In genomic region chr19:55060964-55061363, GRCm38 (mm10) we compare ENCODE assay signal across 8 mouse cellular contexts.
ATAC-seq and TF ChIP-seq lines count a peak whose summit lies in the region.

No protein-coding gene starts in this region.

- peak; percentile 79 for TF ChIP-seq CTCF in bone marrow, adult 2 months (IDR thresholded peaks at IDR 0.05; ENCODE audit: control insufficient read depth, insufficient read depth, low read length)

- no peak overlapping the region for H3K27ac ChIP-seq in bone marrow, adult 2 months (ENCODE audit: control insufficient read depth, insufficient read depth, low read depth, low read length, poor library complexity)
- H3K27ac ChIP-seq in embryonic facial prominence, embryonic 13.5 days, result no peak overlapping the region
- no peak overlapping the region for H3K27ac ChIP-seq in heart, embryonic 12.5 days (ENCODE audit: poor library complexity, severe bottlenecking)
- no peak overlapping the region for H3K27ac ChIP-seq in kidney, embryonic 15.5 days
- H3K27ac ChIP-seq in limb, embryonic 15.5 days, result no peak overlapping the region
- peak overlapping the region; percentile 18; the same call in 1 of the 2 replicates for H3K27ac ChIP-seq in midbrain, embryonic 16.5 days (ENCODE audit: low read length)
- no peak overlapping the region for H3K27ac ChIP-seq in stomach, embryonic 16.5 days (ENCODE audit: low read length)

- no peak overlapping the region for H3K9ac ChIP-seq in embryonic facial prominence, embryonic 13.5 days
- H3K9ac ChIP-seq in heart, embryonic 12.5 days, result 0 out of 2 replicates have a peak overlapping the region, but pooled peaks have one; percentile 50
- H3K9ac ChIP-seq in kidney, embryonic 15.5 days, result no peak overlapping the region
- no peak overlapping the region for H3K9ac ChIP-seq in limb, embryonic 15.5 days
- peak overlapping the region; percentile 57 for H3K9ac ChIP-seq in midbrain, embryonic 16.5 days (ENCODE audit: low read depth, low read length)
- H3K9ac ChIP-seq in stomach, embryonic 16.5 days (ENCODE audit: low read length), result peak overlapping the region; percentile 57; the same call in 1 of the 2 replicates

- peaks cover 7% of the 10 kb centered on the region; the same call in 1 of the 2 replicates for H3K27me3 ChIP-seq in embryonic facial prominence, embryonic 13.5 days
- no peaks in the 10 kb centered on the region for H3K27me3 ChIP-seq in heart, embryonic 12.5 days (replicated peaks)
- no peaks in the 10 kb centered on the region for H3K27me3 ChIP-seq in kidney, embryonic 15.5 days
- 0 out of 2 replicates have a peak, but pooled peaks cover 3% of the 10 kb centered on the region for H3K27me3 ChIP-seq in limb, embryonic 15.5 days
- no peaks in the 10 kb centered on the region for H3K27me3 ChIP-seq in midbrain, embryonic 16.5 days (ENCODE audit: control insufficient read depth, insufficient read depth, low read depth, low read length)
- no peaks in the 10 kb centered on the region for H3K27me3 ChIP-seq in stomach, embryonic 16.5 days (ENCODE audit: control insufficient read depth, insufficient read depth, low read length)

- H3K4me3 ChIP-seq in bone marrow, adult 2 months (replicated peaks; ENCODE audit: control insufficient read depth, low read depth, low read length), result no peak overlapping the region
- 0 out of 2 replicates have a peak overlapping the region, but pooled peaks have one; percentile 27 for H3K4me3 ChIP-seq in embryonic facial prominence, embryonic 13.5 days
- H3K4me3 ChIP-seq in heart, embryonic 12.5 days, result peak overlapping the region; percentile 36
- peak overlapping the region; percentile 33; the same call in 1 of the 2 replicates for H3K4me3 ChIP-seq in kidney, embryonic 15.5 days (replicated peaks)
- H3K4me3 ChIP-seq in limb, embryonic 15.5 days, result no peak overlapping the region
- H3K4me3 ChIP-seq in midbrain, embryonic 16.5 days (ENCODE audit: low read depth, low read length), result peak overlapping the region; percentile 39
- peak overlapping the region; percentile 34; the same call in 1 of the 2 replicates for H3K4me3 ChIP-seq in stomach, embryonic 16.5 days (replicated peaks; ENCODE audit: low read length)

- H3K9me3 ChIP-seq in embryonic facial prominence, embryonic 13.5 days, result 0 out of 2 replicates have a peak, but pooled peaks cover 10% of the 10 kb centered on the region
- H3K9me3 ChIP-seq in heart, embryonic 12.5 days (replicated peaks), result peaks cover 11% of the 10 kb centered on the region; the same call in 1 of the 2 replicates
- peaks cover 2% of the 10 kb centered on the region; the same call in 1 of the 2 replicates for H3K9me3 ChIP-seq in kidney, embryonic 15.5 days (replicated peaks)
- H3K9me3 ChIP-seq in limb, embryonic 15.5 days, result no peaks in the 10 kb centered on the region
- H3K9me3 ChIP-seq in midbrain, embryonic 16.5 days (replicated peaks; ENCODE audit: control insufficient read depth, low read length, poor library complexity, severe bottlenecking), result no peaks in the 10 kb centered on the region
- 0 out of 2 replicates have a peak, but pooled peaks cover 5% of the 10 kb centered on the region for H3K9me3 ChIP-seq in stomach, embryonic 16.5 days (replicated peaks; ENCODE audit: control insufficient read depth, low read length)

- peak overlapping the region; percentile 57 for H3K4me2 ChIP-seq in embryonic facial prominence, embryonic 13.5 days
- peak overlapping the region; percentile 74 for H3K4me2 ChIP-seq in heart, embryonic 12.5 days
- H3K4me2 ChIP-seq in kidney, embryonic 15.5 days, result peak overlapping the region; percentile 67
- peak overlapping the region; percentile 56 for H3K4me2 ChIP-seq in limb, embryonic 15.5 days
- H3K4me2 ChIP-seq in midbrain, embryonic 16.5 days (ENCODE audit: low read length), result peak overlapping the region; percentile 85
- H3K4me2 ChIP-seq in stomach, embryonic 16.5 days (ENCODE audit: low read depth, low read length), result peak overlapping the region; percentile 65

- no peak for TF ChIP-seq POLR2A in bone marrow, adult 2 months (IDR thresholded peaks at IDR 0.05; ENCODE audit: borderline replicate concordance, control insufficient read depth, low read depth, low read length)

- 8% methylated on average over 7 of the region's 7 CpGs for WGBS in bone marrow, adult 2 months
- WGBS in embryonic facial prominence, embryonic 13.5 days, result 4% methylated on average over 7 of the region's 7 CpGs
- WGBS in heart, embryonic 12.5 days, result 3% methylated on average over 7 of the region's 7 CpGs
- WGBS in kidney, embryonic 15.5 days, result 5% methylated on average over 7 of the region's 7 CpGs
- WGBS in limb, embryonic 15.5 days, result 5% methylated on average over 7 of the region's 7 CpGs
- WGBS in midbrain, embryonic 16.5 days, result 5% methylated on average over 7 of the region's 7 CpGs
- 2% methylated on average over 7 of the region's 7 CpGs for WGBS in stomach, embryonic 16.5 days

- peaks cover 2% of the 10 kb centered on the region for H3K36me3 ChIP-seq in embryonic facial prominence, embryonic 13.5 days
- H3K36me3 ChIP-seq in heart, embryonic 12.5 days, result no peaks in the 10 kb centered on the region
- H3K36me3 ChIP-seq in kidney, embryonic 15.5 days, result peaks cover 2% of the 10 kb centered on the region
- peaks cover 1% of the 10 kb centered on the region for H3K36me3 ChIP-seq in limb, embryonic 15.5 days
- H3K36me3 ChIP-seq in midbrain, embryonic 16.5 days (ENCODE audit: control insufficient read depth, insufficient read depth, low read length), result no peaks in the 10 kb centered on the region
- no peaks in the 10 kb centered on the region for H3K36me3 ChIP-seq in stomach, embryonic 16.5 days (ENCODE audit: control insufficient read depth, insufficient read depth, low read length)

- peaks cover 1% of the 10 kb centered on the region; the same call in 1 of the 2 replicates for H3K4me1 ChIP-seq in bone marrow, adult 2 months (ENCODE audit: control insufficient read depth, insufficient read depth, low read length)
- H3K4me1 ChIP-seq in embryonic facial prominence, embryonic 13.5 days, result peaks cover 12% of the 10 kb centered on the region
- H3K4me1 ChIP-seq in heart, embryonic 12.5 days (replicated peaks), result peaks cover 6% of the 10 kb centered on the region
- H3K4me1 ChIP-seq in kidney, embryonic 15.5 days, result peaks cover 7% of the 10 kb centered on the region
- peaks cover 14% of the 10 kb centered on the region for H3K4me1 ChIP-seq in limb, embryonic 15.5 days
- H3K4me1 ChIP-seq in midbrain, embryonic 16.5 days (ENCODE audit: control insufficient read depth, insufficient read depth, low read length), result peaks cover 6% of the 10 kb centered on the region
- H3K4me1 ChIP-seq in stomach, embryonic 16.5 days (ENCODE audit: control insufficient read depth, insufficient read depth, low read length), result peaks cover 10% of the 10 kb centered on the region

- peak; percentile 52 for ATAC-seq in CD4-positive, CD25-positive, alpha-beta regulatory T cell, adult 4 months
- no peak for ATAC-seq in embryonic facial prominence, embryonic 13.5 days (ENCODE audit: insufficient number of reproducible peaks, insufficient read depth, low FRiP score, low TSS enrichment, low read depth)
- no peak for ATAC-seq in heart, embryonic 12.5 days (ENCODE audit: insufficient number of reproducible peaks, low FRiP score)
- ATAC-seq in kidney, embryonic 15.5 days (replicated peaks; ENCODE audit: low FRiP score), result peak; percentile 59
- ATAC-seq in limb, embryonic 15.5 days (ENCODE audit: insufficient number of reproducible peaks, low FRiP score, low TSS enrichment, low read depth), result no peak
- ATAC-seq in midbrain, embryonic 16.5 days, result peak; percentile 83
- 0 out of 2 replicates have a peak, but pooled peaks have one; percentile 23 for ATAC-seq in stomach, embryonic 16.5 days (ENCODE audit: insufficient read depth, low FRiP score)

Comparison
In these comparisons a context has a peak if more than half of its experiments do, and no peak if none do; other contexts are left out.
1. ATAC-seq: peak in CD4-positive, CD25-positive, alpha-beta regulatory T cell, adult 4 months (single experiment), kidney, embryonic 15.5 days (single experiment), midbrain, embryonic 16.5 days (single experiment) and stomach, embryonic 16.5 days (single experiment); none in embryonic facial prominence, embryonic 13.5 days (single experiment), heart, embryonic 12.5 days (single experiment) and limb, embryonic 15.5 days (single experiment).
2. H3K4me3 ChIP-seq: peak in embryonic facial prominence, embryonic 13.5 days (single experiment), heart, embryonic 12.5 days (single experiment), kidney, embryonic 15.5 days (single experiment), midbrain, embryonic 16.5 days (single experiment) and stomach, embryonic 16.5 days (single experiment); none in bone marrow, adult 2 months (single experiment) and limb, embryonic 15.5 days (single experiment).
3. H3K9ac ChIP-seq: peak in heart, embryonic 12.5 days (single experiment), midbrain, embryonic 16.5 days (single experiment) and stomach, embryonic 16.5 days (single experiment); none in embryonic facial prominence, embryonic 13.5 days (single experiment), kidney, embryonic 15.5 days (single experiment) and limb, embryonic 15.5 days (single experiment).
4. Peak in every context shown above with its lines, with median percentiles within 50 percentile points of each other: H3K4me2 ChIP-seq.